Mouse (Mus musculus): ENCODE measurements around the gene Ldha. TPM values are rescaled to one million over a fixed set of nuclear protein-coding genes. Genes with fewer than 3 reads are reported as not detected.

Ldha gene
- total and polyA plus RNA-seq, 2 experiments from 2014 or later, result 373 to 753 TPM

GRCm38 (mm10) chr7:46838104-46838671 is 3.1 kb upstream of the Ldha start:
- no peaks in the 10 kb centered on the region for H3K9me3 ChIP-seq (ENCODE audit: low read length)
- H3K4me2 ChIP-seq (ENCODE audit: low read depth), result peak overlapping the region; percentile 40
- H3K27me3 ChIP-seq (ENCODE audit: insufficient read depth, low read length), result no peaks in the 10 kb centered on the region
- H3K36me3 ChIP-seq (ENCODE audit: insufficient read depth), result no peaks in the 10 kb centered on the region
- no peak overlapping the region for H3K4me3 ChIP-seq (ENCODE audit: low read depth, low read length)
- DNase-seq (peak; percentile 77), ATAC-seq (peak; percentile 81)
- H3K4me1 ChIP-seq (ENCODE audit: insufficient read depth), result peaks cover 16% of the 10 kb centered on the region
- 2% methylated on average over 8 of the region's 9 CpGs for WGBS
- peak overlapping the region; percentile 87 for H3K27ac ChIP-seq (ENCODE audit: low read depth, low read length)
- H3K9ac ChIP-seq, result peak overlapping the region; percentile 22; the same call in 1 of the 2 replicates
- no peak for TF ChIP-seq CTCF (IDR thresholded peaks at IDR 0.05; ENCODE audit: low read depth)

- TF ChIP-seq CTCF (IDR thresholded peaks at IDR 0.05; ENCODE audit: low read depth), result no peak
- DNase-seq (peak; percentile 94), ATAC-seq (peak; percentile 94)
- no peaks in the 10 kb centered on the region for H3K9me3 ChIP-seq (ENCODE audit: low read length)
- peak overlapping the region; percentile 40 for H3K4me2 ChIP-seq (ENCODE audit: low read depth)
- H3K27me3 ChIP-seq (ENCODE audit: insufficient read depth, low read length), result no peaks in the 10 kb centered on the region
- H3K9ac ChIP-seq, result peak overlapping the region; percentile 39; the same call in 1 of the 2 replicates
- peak overlapping the region; percentile 87 for H3K27ac ChIP-seq (ENCODE audit: low read depth, low read length)
- no peaks in the 10 kb centered on the region for H3K36me3 ChIP-seq (ENCODE audit: insufficient read depth)
- H3K4me1 ChIP-seq (ENCODE audit: insufficient read depth), result peaks cover 16% of the 10 kb centered on the region
- 6% methylated on average over 8 of the region's 8 CpGs for WGBS
- H3K4me3 ChIP-seq (ENCODE audit: low read depth, low read length), result no peak overlapping the region
Observed at GRCm38 (mm10) chr7:46838891-46839302, 2.4 kb upstream of the Ldha start.

DNA sequence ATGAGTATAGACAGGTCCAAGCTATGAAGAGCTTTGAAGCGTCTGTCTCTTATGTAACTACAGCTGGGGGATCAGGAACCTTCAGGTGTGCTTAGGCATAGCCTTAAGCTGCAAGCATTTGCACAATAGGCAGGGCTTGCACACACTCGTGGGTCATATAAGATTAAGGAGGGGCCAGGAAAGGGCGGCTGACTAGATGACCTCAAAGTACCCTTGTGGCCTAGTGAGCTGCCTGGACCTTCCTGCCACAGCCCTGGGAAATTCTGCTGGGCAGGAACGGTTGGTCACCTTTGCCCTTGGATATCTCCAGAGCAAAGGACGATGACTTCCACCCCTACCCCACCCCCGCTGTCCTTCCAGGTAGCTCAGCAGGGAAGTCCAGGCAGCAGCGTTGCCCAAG is 1.8 kb upstream of the Ldha start:
- Histone ChIP-seq H3K4me2 (ENCODE audit: low read depth) (peak overlapping the region; percentile 40), H3K27me3 (ENCODE audit: insufficient read depth, low read length) (no peaks in the 10 kb centered on the region), H3K9ac (no peak overlapping the region), H3K36me3 (ENCODE audit: insufficient read depth) (no peaks in the 10 kb centered on the region), H3K9me3 (ENCODE audit: low read length) (no peaks in the 10 kb centered on the region), H3K4me1 (ENCODE audit: insufficient read depth) (peaks cover 16% of the 10 kb centered on the region), H3K4me3 (ENCODE audit: low read depth, low read length) (no peak overlapping the region), H3K27ac (ENCODE audit: low read depth, low read length) (peak overlapping the region; percentile 87)
- TF ChIP-seq CTCF (IDR thresholded peaks at IDR 0.05; ENCODE audit: low read depth), result no peak
- DNase-seq (no peak), ATAC-seq (peak; percentile 14; the same call in 1 of the 2 replicates)
- WGBS, result 49% methylated on average over 7 of the region's 7 CpGs

DNA sequence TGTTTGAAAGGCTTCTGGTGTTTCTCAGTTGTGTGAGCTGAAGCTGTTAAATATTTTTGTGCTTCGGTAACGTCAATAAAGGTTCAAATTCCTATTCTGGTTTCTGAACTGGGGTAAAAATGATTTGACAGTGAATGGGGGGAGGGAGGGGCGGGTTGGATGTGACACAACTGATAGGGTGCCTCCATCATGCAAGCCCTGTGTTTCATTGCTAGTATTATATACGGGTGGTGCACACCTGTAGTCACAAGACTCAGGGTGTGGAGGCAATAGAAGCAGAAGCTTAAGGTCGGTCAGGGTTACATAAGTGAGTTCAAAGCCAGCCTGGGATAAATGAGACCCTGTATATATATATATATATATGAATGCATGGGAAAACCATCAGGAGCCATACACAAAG is 1.4 kb upstream of the Ldha start:
- no peaks in the 10 kb centered on the region for H3K36me3 ChIP-seq (ENCODE audit: insufficient read depth)
- ATAC-seq, result no peak

DNA sequence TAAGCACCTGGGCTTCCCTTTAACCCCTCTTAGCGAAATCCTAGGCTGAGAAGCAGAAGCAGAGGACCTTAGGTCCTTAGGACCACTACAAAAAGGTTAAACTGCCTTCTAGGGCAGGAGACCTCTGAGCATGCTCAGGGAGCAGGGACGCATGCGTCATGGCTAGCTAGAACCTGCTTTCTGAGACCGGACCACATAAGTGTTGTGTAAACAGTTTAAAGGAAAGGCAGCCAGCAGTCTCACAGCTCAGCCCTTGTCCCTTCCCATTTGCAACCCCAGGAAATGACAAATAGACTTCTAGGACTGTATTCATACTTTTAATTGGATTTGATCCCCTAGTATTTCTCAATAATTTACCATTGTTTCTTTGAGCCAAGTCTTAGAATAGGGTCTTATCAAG is 949 bp upstream of the Ldha start:
- no peaks in the 10 kb centered on the region for H3K27me3 ChIP-seq (ENCODE audit: insufficient read depth, low read length)
- H3K9ac ChIP-seq, result no peak overlapping the region
- H3K4me1 ChIP-seq (ENCODE audit: insufficient read depth), result peaks cover 16% of the 10 kb centered on the region
- 47% methylated on average over 4 of the region's 4 CpGs for WGBS
- TF ChIP-seq CTCF (IDR thresholded peaks at IDR 0.05; ENCODE audit: low read depth), result no peak
- no peak for ATAC-seq
- H3K9me3 ChIP-seq (ENCODE audit: low read length), result no peaks in the 10 kb centered on the region
- H3K27ac ChIP-seq (ENCODE audit: low read depth, low read length), result no peak overlapping the region
- H3K4me3 ChIP-seq (ENCODE audit: low read depth, low read length), result no peak overlapping the region
- H3K4me2 ChIP-seq (ENCODE audit: low read depth), result no peak overlapping the region
- no peak for DNase-seq
- no peaks in the 10 kb centered on the region for H3K36me3 ChIP-seq (ENCODE audit: insufficient read depth)

More for the DNA sequence above, 1.4 kb upstream of the Ldha start:
- no peak for DNase-seq
- peaks cover 16% of the 10 kb centered on the region for H3K4me1 ChIP-seq (ENCODE audit: insufficient read depth)
- no peak overlapping the region for H3K27ac ChIP-seq (ENCODE audit: low read depth, low read length)
- H3K4me2 ChIP-seq (ENCODE audit: low read depth), result no peak overlapping the region
- no peaks in the 10 kb centered on the region for H3K27me3 ChIP-seq (ENCODE audit: insufficient read depth, low read length)
- no peak for TF ChIP-seq CTCF (IDR thresholded peaks at IDR 0.05; ENCODE audit: low read depth)
- 71% methylated on average over 5 of the region's 5 CpGs for WGBS
- no peak overlapping the region for H3K4me3 ChIP-seq (ENCODE audit: low read depth, low read length)
- no peak overlapping the region for H3K9ac ChIP-seq
- H3K9me3 ChIP-seq (ENCODE audit: low read length), result no peaks in the 10 kb centered on the region

DNA sequence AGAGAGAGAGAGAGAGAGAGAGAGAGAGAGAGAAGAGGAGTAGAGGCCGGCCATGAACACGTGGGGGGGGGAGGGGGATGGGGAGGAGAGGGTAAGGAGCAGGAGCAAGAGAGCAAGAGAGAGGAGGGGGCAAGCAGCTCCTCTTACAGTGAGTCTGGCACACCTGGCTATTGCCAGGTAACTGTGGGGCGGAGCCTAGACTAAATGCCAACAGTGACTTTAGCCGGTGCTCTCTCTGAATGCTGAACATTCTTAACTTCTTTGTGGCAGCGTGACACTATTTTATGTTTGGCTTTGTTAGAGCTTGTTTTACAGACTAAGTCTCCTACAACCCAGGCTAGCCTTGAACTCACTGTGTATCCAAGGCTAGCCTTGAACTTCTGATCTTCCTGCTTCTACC is 1.0 kb downstream of the Ldha start:
- no peaks in the 10 kb centered on the region for H3K36me3 ChIP-seq (ENCODE audit: insufficient read depth)
- H3K9me3 ChIP-seq (ENCODE audit: low read length), result no peaks in the 10 kb centered on the region
- no peak for ATAC-seq
- no peak overlapping the region for H3K27ac ChIP-seq (ENCODE audit: low read depth, low read length)
- 38% methylated on average over 5 of the region's 5 CpGs for WGBS
- no peak overlapping the region for H3K4me3 ChIP-seq (ENCODE audit: low read depth, low read length)
- peaks cover 20% of the 10 kb centered on the region for H3K4me1 ChIP-seq (ENCODE audit: insufficient read depth)
- H3K27me3 ChIP-seq (ENCODE audit: insufficient read depth, low read length), result no peaks in the 10 kb centered on the region
- no peak for DNase-seq
- no peak overlapping the region for H3K9ac ChIP-seq
- H3K4me2 ChIP-seq (ENCODE audit: low read depth), result no peak overlapping the region
- TF ChIP-seq CTCF (IDR thresholded peaks at IDR 0.05; ENCODE audit: low read depth), result no peak

DNA sequence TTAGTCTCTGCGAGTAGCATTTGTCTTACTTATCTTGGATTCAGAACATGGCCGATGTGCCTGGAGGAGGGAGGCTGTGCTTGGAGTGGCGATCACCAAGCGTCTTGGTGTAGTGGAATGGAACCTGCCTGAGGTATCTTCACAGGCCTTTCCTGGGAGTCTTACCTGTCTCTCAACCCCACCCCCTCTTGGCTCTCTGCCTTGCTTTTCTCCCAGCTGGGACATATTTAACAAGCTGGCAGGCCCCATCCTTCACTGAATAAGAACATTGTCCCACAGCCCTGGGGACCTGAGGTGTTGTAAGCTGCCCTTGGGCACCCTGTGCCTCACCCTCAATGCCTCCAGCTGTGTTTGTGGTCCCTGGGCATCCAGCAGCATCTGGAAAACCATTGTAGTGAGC is 2.3 kb downstream of the Ldha start:
- no peak for DNase-seq
- Histone ChIP-seq H3K4me1 (ENCODE audit: insufficient read depth) (peaks cover 16% of the 10 kb centered on the region), H3K27ac (ENCODE audit: low read depth, low read length) (no peak overlapping the region), H3K4me2 (ENCODE audit: low read depth) (no peak overlapping the region), H3K4me3 (ENCODE audit: low read depth, low read length) (no peak overlapping the region), H3K36me3 (ENCODE audit: insufficient read depth) (peaks cover under 1% of the 10 kb centered on the region; the same call in 1 of the 2 replicates), H3K9ac (no peak overlapping the region), H3K9me3 (ENCODE audit: low read length) (no peaks in the 10 kb centered on the region), H3K27me3 (ENCODE audit: insufficient read depth, low read length) (no peaks in the 10 kb centered on the region)
- ATAC-seq, result no peak
- WGBS, result 92% methylated on average over 4 of the region's 4 CpGs
- TF ChIP-seq CTCF (IDR thresholded peaks at IDR 0.05; ENCODE audit: low read depth), result no peak
